Mouse (Mus musculus) testis, postnatal 14 days (tissue): ENCODE data around the gene Skp1a.
"Not testable (repeated sequence)": the region's sequence is repeated elsewhere in the genome, so short reads cannot be mapped to it uniquely, and the experiment has no call there.

Source experiments
- DNase-seq: peaks from one replicate; pipeline ENCODE4 v3.0.0; 2021; ENCODE audit warnings: low spot score

The Skp1a gene

GRCm38 (mm10) chr11:52231606-52232541 is at the start of gene Skp1a:
Skp1a (plus strand) TSS chr11:52231995.
- peak; percentile 92 for DNase-seq

- DNase-seq: not testable (repeated sequence)
These were observed 35.2 kb upstream of the Skp1a start for GRCm38 (mm10) chr11:52196496-52197023.

DNA sequence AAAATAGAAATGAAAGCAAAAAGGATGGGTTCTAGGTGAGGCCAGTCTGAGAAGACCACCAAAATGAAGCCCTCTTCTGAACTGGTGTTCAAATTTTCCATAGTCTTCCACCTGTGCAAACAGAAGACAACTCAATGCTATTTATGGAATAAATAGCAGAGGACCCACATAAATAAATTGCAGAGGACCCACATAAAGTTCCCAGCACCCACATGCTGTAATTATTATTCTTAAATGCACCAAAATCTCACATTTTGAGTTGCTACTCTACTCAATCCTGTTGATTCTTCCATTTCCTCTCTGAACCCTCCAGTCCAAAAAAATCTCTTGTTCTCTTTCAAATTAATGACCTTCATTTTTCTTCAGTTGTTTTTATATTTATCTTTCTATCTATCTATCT is 17.9 kb upstream of the Skp1a start, which contains the start of gene Olfr1371:
Gene Olfr1371 (minus strand): TSS at position 101 of the 400 bp plus-strand sequence.
- DNase-seq: no peak

GRCm38 (mm10) chr11:52220282-52220681 is 11.5 kb upstream of the Skp1a start:
- no peak for DNase-seq

DNA sequence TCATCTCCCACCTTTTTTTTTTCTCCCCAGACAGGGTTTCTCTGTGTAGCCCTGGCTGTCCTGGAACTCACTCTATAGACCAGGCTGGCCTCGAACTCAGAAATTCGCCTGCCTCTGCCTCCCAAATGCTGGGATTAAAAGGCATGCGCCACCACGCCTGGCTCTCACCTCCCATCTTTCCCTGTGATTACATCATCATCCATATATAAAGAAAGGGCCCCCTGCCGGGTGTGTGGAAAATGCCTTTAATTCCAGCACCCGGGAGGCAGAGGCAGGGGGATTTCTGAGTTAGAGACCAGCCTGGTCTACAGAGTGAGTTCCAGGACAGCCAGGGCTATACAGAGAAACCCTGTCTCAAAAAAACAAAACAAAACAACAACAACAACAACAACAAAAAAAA is 9.9 kb upstream of the Skp1a start:
- not testable (repeated sequence) for DNase-seq

DNA sequence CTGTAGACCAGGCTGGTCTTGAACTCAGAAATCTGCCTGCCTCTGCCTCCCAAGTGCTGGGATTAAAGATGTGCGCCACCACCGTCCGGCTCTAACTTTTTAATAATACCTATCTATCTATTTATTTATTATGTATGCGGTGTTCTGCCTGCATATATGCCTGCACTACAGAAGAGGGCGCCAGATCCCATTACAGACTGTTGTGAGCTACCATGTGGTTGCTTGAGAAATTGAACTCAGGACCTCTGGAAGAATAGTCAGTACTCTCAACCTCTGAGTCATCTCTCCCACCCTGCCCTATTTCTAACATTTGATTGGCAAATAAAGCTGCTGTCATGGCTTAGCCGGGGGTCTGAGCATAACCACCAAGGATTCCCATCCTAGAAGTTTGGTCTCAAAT is 8.9 kb upstream of the Skp1a start:
- no peak for DNase-seq

- DNase-seq: peak; percentile 40
These were observed 7.7 kb upstream of the Skp1a start for GRCm38 (mm10) chr11:52223968-52224682.

DNA sequence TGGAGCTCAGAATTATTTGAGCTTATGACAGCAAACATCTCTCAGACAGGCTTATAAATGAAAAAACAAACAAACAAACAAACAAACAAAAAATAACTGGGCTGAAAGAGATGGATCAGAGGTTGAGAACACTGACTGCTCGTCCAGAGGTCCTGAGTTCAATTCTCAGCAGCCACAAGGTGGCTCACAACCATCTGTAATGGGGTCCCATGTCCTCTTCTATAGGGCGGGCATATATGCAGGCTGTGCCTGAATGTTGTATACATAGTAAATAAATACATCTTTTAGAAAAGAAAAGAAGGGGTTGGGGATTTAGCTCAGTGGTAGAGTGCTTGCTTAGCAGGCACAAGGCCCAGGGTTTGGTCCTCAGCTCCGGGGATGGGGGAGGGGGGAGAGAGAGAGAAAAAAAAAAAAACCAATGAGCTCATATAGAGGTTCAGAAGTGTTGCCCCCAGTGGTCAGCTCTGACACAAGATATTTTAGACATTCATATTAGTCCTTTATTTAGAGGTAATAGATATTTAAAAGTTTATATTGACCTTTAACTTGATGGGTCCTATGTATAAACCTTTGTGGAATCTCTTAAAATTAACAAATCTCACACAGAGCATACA is 5.7 kb upstream of the Skp1a start:
- DNase-seq: no peak

- no peak for DNase-seq
These were observed 4.7 kb upstream of the Skp1a start for GRCm38 (mm10) chr11:52227053-52227452.

DNA sequence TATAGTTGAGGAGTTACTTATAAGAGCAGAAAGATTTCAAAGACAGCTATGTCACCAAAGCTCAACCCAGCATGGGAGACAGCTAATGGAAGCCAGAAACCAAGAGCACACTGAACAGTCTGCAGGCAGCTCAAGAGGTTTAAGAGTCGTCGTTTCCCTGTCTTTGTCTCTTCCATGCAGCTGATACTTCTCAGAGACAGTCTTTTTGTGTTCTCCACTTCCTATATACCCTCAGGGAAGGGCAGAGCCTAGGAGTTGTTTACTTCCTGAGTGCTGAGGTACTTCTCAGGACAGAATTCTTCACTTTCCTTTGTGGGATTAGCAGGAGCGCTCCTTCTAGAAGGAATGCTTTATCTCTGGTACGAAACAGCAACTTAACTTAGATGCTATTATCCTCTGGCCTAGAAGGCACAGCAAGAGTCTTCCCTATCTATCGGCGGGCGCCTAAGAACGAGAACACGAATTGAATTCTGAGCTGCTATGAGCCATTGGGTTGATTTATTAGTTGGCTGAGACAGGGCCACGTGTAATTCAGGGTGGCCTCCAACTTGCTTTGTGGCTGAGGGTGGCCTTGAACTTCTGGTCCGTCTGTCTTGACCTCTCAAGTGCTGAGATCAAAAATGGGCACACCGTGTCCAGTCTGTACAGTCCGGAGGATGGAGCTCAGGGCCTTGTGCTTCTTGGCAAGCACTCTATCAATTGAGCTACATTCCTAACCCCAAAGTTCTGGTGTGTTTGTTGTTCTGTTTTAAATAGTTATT is 4.1 kb upstream of the Skp1a start:
- peak; percentile 65 for DNase-seq

GRCm38 (mm10) chr11:52228722-52229448 is 2.9 kb upstream of the Skp1a start:
- DNase-seq: no peak

DNA sequence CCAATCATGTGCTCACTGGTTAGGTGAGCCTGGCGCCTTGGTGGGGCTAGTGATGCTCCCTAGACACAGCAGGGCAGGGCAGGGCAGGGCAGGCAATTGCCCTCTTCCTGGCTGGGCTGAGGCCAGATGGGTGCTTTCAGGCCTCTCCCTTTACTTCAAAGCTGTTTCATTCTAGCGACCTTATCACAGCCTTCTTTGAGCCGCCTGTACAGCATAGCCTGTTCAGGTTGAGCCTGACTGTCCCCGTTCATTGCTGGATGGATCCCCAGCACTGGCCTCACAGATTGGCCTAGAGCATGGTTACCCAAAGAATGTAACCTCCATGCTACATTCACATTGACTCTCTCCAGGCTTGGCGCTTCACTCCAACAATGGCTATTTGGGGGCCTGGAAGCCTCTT is 1.1 kb upstream of the Skp1a start:
- no peak for DNase-seq

DNA sequence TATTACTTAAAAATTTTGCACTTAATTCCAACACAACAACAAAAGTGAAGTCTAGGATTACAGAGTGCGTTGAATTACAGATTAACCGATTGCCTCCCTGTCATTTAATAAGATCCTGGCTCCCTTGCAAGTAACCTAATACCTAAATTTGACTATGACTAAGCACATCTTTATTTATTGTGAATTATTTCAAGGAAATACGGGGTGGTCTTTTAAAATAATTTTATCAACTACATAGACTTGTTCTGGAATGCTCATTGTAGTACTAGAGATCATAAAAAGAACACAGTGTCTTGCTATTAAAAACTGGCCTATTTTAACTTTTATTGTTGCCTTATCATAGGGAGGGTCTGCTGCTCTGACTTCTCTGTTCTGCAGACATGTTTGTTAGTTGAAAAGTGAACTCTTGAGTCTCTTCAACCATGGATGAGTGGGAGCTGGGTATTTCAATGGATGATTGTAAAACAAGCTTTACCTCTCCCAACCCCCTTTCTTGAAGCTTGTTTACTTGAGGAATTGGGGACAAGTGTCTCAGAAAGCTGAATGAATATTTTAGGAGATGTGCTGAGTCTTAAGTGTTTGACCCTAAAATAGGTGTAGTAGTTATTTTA is 1.4 kb downstream of the Skp1a start:
- no peak for DNase-seq

DNA sequence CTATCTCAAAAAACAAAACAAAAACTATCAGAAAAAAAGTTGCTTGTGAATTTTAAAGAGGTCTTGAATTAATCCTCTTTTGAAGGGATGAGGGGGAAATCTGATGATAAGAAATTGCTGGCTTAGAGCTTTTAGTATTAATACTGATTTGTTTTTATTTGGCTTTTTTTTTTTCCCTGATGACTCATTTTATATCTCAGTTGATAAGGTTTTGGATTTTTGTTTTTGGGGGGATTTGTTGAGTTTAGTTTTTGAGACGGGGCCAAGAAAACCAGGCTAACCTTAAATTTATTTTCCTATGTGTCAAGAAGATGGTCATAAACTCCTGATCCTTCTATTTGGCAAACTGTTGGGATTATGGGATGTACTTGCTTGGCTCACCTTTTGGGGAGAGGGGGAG is 2.1 kb downstream of the Skp1a start:
- DNase-seq: no peak

DNA sequence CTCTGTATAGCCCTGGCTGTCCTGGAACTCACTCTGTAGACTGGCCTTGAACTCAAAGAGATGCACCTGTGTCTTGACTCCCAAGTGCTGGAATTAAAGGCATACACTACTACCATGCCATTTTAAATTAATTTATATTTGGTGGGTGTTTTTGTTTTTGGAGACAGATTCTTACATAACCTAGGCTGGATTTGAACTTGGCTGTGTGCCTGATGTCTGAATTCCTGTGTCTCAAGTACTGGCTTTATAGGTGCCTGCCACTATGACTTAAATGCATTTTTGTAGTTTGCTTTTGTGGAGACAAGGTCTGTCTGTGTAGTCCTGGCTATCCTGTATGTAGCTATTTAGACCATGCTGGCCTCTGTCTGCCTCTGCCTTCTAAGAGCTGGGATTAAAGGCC is 2.7 kb downstream of the Skp1a start:
- no peak for DNase-seq

DNA sequence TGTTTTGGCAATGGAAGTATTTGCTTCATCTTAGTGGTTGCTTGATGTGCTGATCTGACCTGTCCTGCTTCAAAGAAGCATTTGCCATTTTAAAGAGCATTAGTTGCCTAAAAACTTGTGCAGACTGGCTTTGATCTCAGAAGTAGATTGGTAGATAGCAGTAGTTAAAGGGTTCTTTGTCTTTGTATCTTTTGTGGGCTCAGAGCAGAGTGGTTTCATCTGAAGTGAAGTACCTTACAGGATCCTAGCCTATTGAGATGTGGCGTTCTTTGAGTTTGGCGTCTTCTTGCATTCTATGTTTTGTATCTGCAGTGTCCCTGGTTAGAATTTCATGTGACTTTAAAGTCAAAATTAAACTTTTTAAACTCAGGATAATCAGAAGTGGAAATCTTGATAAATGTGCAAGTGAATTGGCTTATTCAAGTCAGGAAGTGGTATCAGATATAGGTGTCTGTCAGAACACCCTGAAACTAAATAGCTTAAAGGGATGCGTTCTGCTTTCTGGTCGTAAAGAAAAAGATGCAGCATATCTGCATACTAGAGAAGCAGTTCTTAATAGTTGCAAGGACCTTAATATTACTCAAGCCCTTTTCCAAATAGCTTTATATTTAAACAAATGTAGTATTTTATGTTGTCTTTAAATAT is 9.2 kb downstream of the Skp1a start:
- no peak for DNase-seq

DNA sequence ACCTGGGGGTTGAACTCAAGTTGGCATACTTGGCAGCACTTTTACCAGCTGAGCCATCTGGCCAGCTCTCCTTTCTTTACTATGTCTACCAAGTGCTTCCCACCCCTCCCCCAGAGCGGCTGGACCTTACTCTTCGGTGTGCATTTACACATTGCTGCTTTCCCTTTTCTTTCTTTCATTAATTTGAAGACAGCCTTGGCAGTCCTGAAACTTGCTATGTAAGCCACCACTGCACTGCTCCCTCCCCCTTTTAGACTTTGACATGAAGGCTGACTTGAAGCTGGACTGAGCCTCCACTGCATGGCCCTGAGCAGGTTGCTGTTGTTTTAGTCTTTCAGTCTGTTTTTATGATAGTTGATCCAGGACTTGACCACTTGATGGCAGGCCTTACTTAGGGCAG is 17.7 kb downstream of the Skp1a start:
- DNase-seq: no peak

- DNase-seq: no peak
These were observed 20.0 kb downstream of the Skp1a start for GRCm38 (mm10) chr11:52251770-52252169.

- DNase-seq: no peak
These were observed 20.9 kb downstream of the Skp1a start for GRCm38 (mm10) chr11:52252692-52253091.
